Mouse (Mus musculus) CH12.LX (cell line): ENCODE measurements around the gene Tia1. TPM values are rescaled to one million over a fixed set of nuclear protein-coding genes. Genes with fewer than 3 reads are reported as not detected.

ENCODE experiments used
- DNase-seq: peaks from one replicate; pipeline ENCODE4 v3.0.0-alpha.2; 2013; ENCODE audit errors: extremely low read depth
- H3K27ac ChIP-seq: 2 replicates; pipeline ENCODE4 v1.5.1; 2012; ENCODE audit warnings: low read depth, mild to moderate bottlenecking, control low read depth, moderate library complexity; ENCODE audit not compliant: insufficient read depth
- H3K27me3 ChIP-seq: replicated peaks from 2 replicates; pipeline ENCODE3; 2012; ENCODE audit warnings: inconsistent platforms
- H3K36me3 ChIP-seq, 2 experiments: replicated peaks in 1 of 2; 2 replicates each; pipeline versions ENCODE3 to v1.6.1; 2012; ENCODE audit warnings: inconsistent platforms in 1 of 2, low read length in 1 of 2, mild to moderate bottlenecking in 1 of 2, mixed read lengths in 1 of 2, moderate library complexity in 1 of 2; ENCODE audit not compliant: control insufficient read depth in 1 of 2, insufficient read depth in 1 of 2
- H3K4me1 ChIP-seq, 2 experiments: 2 replicates each; pipeline ENCODE4 v1.6.1; 2012; ENCODE audit warnings: inconsistent platforms in 1 of 2, moderate library complexity in 1 of 2; ENCODE audit not compliant: insufficient read depth in 2 of 2, control insufficient read depth in 1 of 2
- H3K4me2 ChIP-seq: 2 replicates; pipeline ENCODE4 v1.6.1; 2012; ENCODE audit warnings: low read depth, mild to moderate bottlenecking, control low read depth; ENCODE audit not compliant: poor library complexity, insufficient read depth, severe bottlenecking
- H3K4me3 ChIP-seq, 3 experiments: fragments of 150-350 bp in 1 of 3; sonication (generic) in 1 of 3; replicated peaks in 1 of 3; 2 replicates each; pipeline versions ENCODE3 to v1.5.1; 2011 to 2012; ENCODE audit warnings: low read depth in 2 of 3, low read length in 2 of 3, mild to moderate bottlenecking in 2 of 3, moderate library complexity in 2 of 3, control low read depth in 1 of 3, improper control_type of control experiment in 1 of 3, inconsistent platforms in 1 of 3, mixed read lengths in 1 of 3; ENCODE audit not compliant: poor library complexity in 1 of 3
- H3K79me2 ChIP-seq: replicated peaks from 2 replicates; pipeline ENCODE4 v1.6.1; 2012; ENCODE audit warnings: mild to moderate bottlenecking, moderate library complexity; ENCODE audit not compliant: control insufficient read depth, poor library complexity, insufficient read depth, severe bottlenecking; ENCODE audit errors: extremely low read depth
- H3K9ac ChIP-seq: 2 replicates; pipeline ENCODE4 v1.6.1; 2012; ENCODE audit warnings: low read depth, mild to moderate bottlenecking, control low read depth, moderate library complexity; ENCODE audit not compliant: insufficient read depth
- H3K9me3 ChIP-seq: replicated peaks from 2 replicates; pipeline ENCODE3; 2012; ENCODE audit warnings: low read length, inconsistent platforms, mixed read lengths
- CTCF ChIP-seq, 2 experiments: IDR thresholded peaks in 1 of 2; conservative IDR thresholded peaks in 1 of 2; 2 replicates each; pipeline ENCODE4 v1.5.1; 2011 to 2012; ENCODE audit warnings: low read depth in 2 of 2, low read length in 2 of 2, improper control_type of control experiment in 1 of 2, inconsistent platforms in 1 of 2, mild to moderate bottlenecking in 1 of 2, moderate library complexity in 1 of 2
- ELF1 ChIP-seq: IDR thresholded peaks from 2 replicates; pipeline ENCODE4 v1.6.1; 2014; ENCODE audit warnings: low read depth, mild to moderate bottlenecking, inconsistent platforms, low read length, improper control_type of control experiment
- EP300 ChIP-seq: IDR thresholded peaks from 2 replicates; pipeline ENCODE4 v1.6.1; 2011; ENCODE audit warnings: low read length, improper control_type of control experiment
- HCFC1 ChIP-seq: IDR thresholded peaks from 2 replicates; pipeline ENCODE4 v1.6.1; 2012; ENCODE audit warnings: low read depth, mild to moderate bottlenecking, inconsistent platforms, low read length, improper control_type of control experiment
- IRF4 ChIP-seq: IDR thresholded peaks from 2 replicates; pipeline ENCODE4 v1.6.1; 2014; ENCODE audit warnings: low read depth, mild to moderate bottlenecking, inconsistent platforms, low read length, improper control_type of control experiment
- JUN ChIP-seq: IDR thresholded peaks from 2 replicates; pipeline ENCODE4 v1.6.1; 2011; ENCODE audit warnings: low read depth, mild to moderate bottlenecking, low read length, improper control_type of control experiment, moderate library complexity; ENCODE audit not compliant: insufficient read depth
- JUND ChIP-seq: conservative IDR thresholded peaks from 2 replicates; pipeline ENCODE4 v1.6.1; 2011; ENCODE audit warnings: low read depth, low read length, improper control_type of control experiment
- KAT2A ChIP-seq: IDR thresholded peaks from 2 replicates; pipeline ENCODE4 v1.6.1; 2012; ENCODE audit warnings: low read length, improper control_type of control experiment, inconsistent platforms; ENCODE audit not compliant: insufficient replicate concordance
- MAX ChIP-seq: IDR thresholded peaks from 2 replicates; pipeline ENCODE4 v1.6.1; 2011; ENCODE audit warnings: low read length, improper control_type of control experiment
- MAZ ChIP-seq: IDR thresholded peaks from 2 replicates; pipeline ENCODE4 v1.6.1; 2012; ENCODE audit warnings: low read depth, mild to moderate bottlenecking, inconsistent platforms, low read length, improper control_type of control experiment, moderate library complexity
- MEF2A ChIP-seq: IDR thresholded peaks from 2 replicates; pipeline ENCODE4 v1.6.1; 2014; ENCODE audit warnings: low read depth, mild to moderate bottlenecking, inconsistent platforms, low read length, improper control_type of control experiment, borderline replicate concordance
- NELFE ChIP-seq: IDR thresholded peaks from 2 replicates; pipeline ENCODE4 v1.6.1; 2011; ENCODE audit warnings: low read depth, low read length, improper control_type of control experiment
- NRF1 ChIP-seq: IDR thresholded peaks from 2 replicates; pipeline ENCODE4 v1.6.1; 2014; ENCODE audit warnings: low read depth, mild to moderate bottlenecking, inconsistent platforms, low read length, improper control_type of control experiment, moderate library complexity
- PAX5 ChIP-seq: IDR thresholded peaks from 2 replicates; pipeline ENCODE4 v1.6.1; 2012; ENCODE audit warnings: low read length, inconsistent platforms, mixed read lengths
- POLR2AphosphoS2 ChIP-seq: IDR thresholded peaks from 2 replicates; pipeline ENCODE4 v1.6.1; 2011; ENCODE audit warnings: low read depth, low read length, improper control_type of control experiment
- RAD21 ChIP-seq: IDR thresholded peaks from 2 replicates; pipeline ENCODE4 v1.6.1; 2011; ENCODE audit warnings: low read depth, mild to moderate bottlenecking, low read length, improper control_type of control experiment, moderate library complexity
- SIN3A ChIP-seq: IDR thresholded peaks from 2 replicates; pipeline ENCODE4 v1.6.1; 2012; ENCODE audit warnings: low read length, improper control_type of control experiment, inconsistent platforms
- SMC3 ChIP-seq: IDR thresholded peaks from 2 replicates; pipeline ENCODE4 v1.6.1; 2011; ENCODE audit warnings: low read depth, low read length, improper control_type of control experiment
- TCF12 ChIP-seq: IDR thresholded peaks from 2 replicates; pipeline ENCODE4 v1.6.1; 2014; ENCODE audit warnings: low read depth, mild to moderate bottlenecking, inconsistent platforms, low read length, improper control_type of control experiment
- USF1 ChIP-seq: IDR thresholded peaks from 2 replicates; pipeline ENCODE4 v1.6.1; 2014; ENCODE audit warnings: low read depth, mild to moderate bottlenecking, inconsistent platforms, low read length, improper control_type of control experiment
- dilution Hi-C: fragments of 300-500 bp; cut with MboI; formaldehyde crosslinking; loops from 2 replicates; pipeline ENCODE4 v1.14.3; 2020; ENCODE audit warnings: low sequenced_read_pairs; ENCODE audit not compliant: extremely low pct_unique_long_range_greater_than_20kb, extremely low pct_ligation_motif_present
- in situ Hi-C: fragments of 300-500 bp; cut with MboI; formaldehyde crosslinking; loops from 3 replicates; pipeline ENCODE4 v1.14.3; 2019; ENCODE audit warnings: low sequenced_read_pairs, low pct_ligation_motif_present, low pct_unique_long_range_greater_than_20kb, mixed read lengths
- polyA plus RNA-seq: library from polyadenylated mRNA; unstranded; fragments of >175 nt; gene quantifications from 2 replicates; pipeline ENCODE4 v1.2.1, GENCODE M21; 2012; ENCODE audit warnings: low read depth; ENCODE audit not compliant: insufficient read length
- total RNA-seq, 2 experiments: library from RNA; depleted of rRNA; stranded (reverse); fragments of 300-350 nt in 1 of 2; fragments of >200 nt in 1 of 2; gene quantifications; 2 replicates each; pipeline ENCODE4 v1.2.3; 2012 to 2014

Gene Tia1
- total and polyA plus RNA-seq, 3 experiments: 31.8 to 41.4 (median 34.0) TPM

DNA sequence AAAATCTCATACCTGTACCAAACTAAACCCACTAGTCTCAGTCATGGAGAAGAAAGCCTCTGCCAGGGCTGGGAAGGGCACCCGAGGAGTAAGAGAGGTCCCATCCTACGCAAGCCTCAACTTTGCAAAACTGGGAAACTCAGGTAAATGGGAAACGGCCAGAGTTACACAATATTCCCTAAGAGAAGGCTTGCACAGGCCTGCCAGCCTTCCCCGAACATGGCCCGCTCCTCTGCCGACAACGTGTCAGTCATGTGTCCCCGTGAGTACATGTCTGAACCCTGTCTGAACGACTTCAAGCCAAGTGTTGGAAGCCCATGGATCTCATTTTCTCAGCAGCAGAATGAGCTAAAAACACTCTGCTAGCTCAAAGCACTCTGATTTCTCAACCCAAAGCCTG is 9.0 kb upstream of the Tia1 start:
- Histone ChIP-seq H3K36me3 (peaks cover 26 to 38% of the 10 kb centered on the region in 2 experiments), H3K4me2 (no peak overlapping the region), H3K27me3 (peaks cover 7% of the 10 kb centered on the region), H3K9ac (no peak overlapping the region), H3K4me3 (no peak overlapping the region), H3K79me2 (no peaks in the 10 kb centered on the region; the same call in 1 of the 2 replicates), H3K4me1 (peaks cover 3 to 18% of the 10 kb centered on the region in 2 experiments; a peak in 3 of 4 replicates), H3K9me3 (no peaks in the 10 kb centered on the region), H3K27ac (no peak overlapping the region)
- dilution Hi-C loops: no loop called here
- in situ Hi-C loops: no loop called here
- DNase-seq: no peak
- no peak for TF ChIP-seq IRF4
- no peak for TF ChIP-seq JUND
- no peak for TF ChIP-seq MAZ
- TF ChIP-seq KAT2A: no peak
- no peak for TF ChIP-seq HCFC1
- TF ChIP-seq NRF1: no peak
- TF ChIP-seq RAD21: no peak

DNA sequence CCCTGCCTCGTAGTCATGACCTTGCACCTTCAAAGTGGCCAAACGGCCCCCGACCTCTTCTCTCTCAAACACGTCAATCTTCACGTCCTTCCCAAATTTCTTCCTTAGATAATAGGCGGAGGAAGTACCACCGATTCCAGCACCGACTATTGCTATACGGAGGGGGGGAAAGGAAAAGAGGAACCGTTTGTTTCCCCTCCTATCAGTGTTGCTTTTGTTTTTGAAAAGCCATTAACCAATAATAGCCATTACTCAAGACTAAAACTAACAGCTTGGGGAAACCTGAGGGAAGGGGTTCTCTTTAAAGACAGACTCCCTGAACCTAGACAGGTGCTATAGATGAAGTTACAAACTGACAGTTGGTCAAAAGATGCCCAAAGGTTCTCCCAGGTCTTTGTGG is 8.1 kb upstream of the Tia1 start:
- Histone ChIP-seq H3K4me3 (peak overlapping the region; percentile 82 to 87 (median 84)), H3K36me3 (peaks cover 16 to 29% of the 10 kb centered on the region in 2 experiments), H3K27me3 (peaks cover 8% of the 10 kb centered on the region), H3K27ac (no peak overlapping the region), H3K4me2 (peak overlapping the region; percentile 92), H3K9ac (peak overlapping the region; percentile 62), H3K79me2 (no peaks in the 10 kb centered on the region; the same call in 1 of the 2 replicates), H3K9me3 (no peaks in the 10 kb centered on the region), H3K4me1 (peaks cover 3 to 21% of the 10 kb centered on the region in 2 experiments; a peak in 3 of 4 replicates)
- in situ Hi-C loops (no loop called here), dilution Hi-C loops (no loop called here)
- no peak for DNase-seq
- TF ChIP-seq PAX5 (no peak), MEF2A (no peak), TCF12 (no peak), POLR2AphosphoS2 (no peak), SIN3A (no peak), ELF1 (no peak), NELFE (no peak), USF1 (no peak), MAZ (no peak), MAX (no peak), CTCF (conservative IDR thresholded peaks at IDR 0.05 in 1 of 2, IDR thresholded peaks at IDR 0.05 in 1 of 2; ENCODE audit: low read depth in 2 of 2, low read length in 2 of 2) (no peak), EP300 (no peak), SMC3 (no peak), JUN (no peak)
